Mouse (Mus musculus): Measurements from ENCODE around the gene Sspn. TPM values are rescaled to one million over a fixed set of nuclear protein-coding genes. Genes with fewer than 3 reads are reported as not detected.
A peak's percentile ranks its signal among the peaks of the same experiment; 100 is the strongest.

Sspn gene
- polyA plus RNA-seq, 1 experiment from 2014 or later, result 10.3 TPM

- Histone ChIP-seq H3K27me3 (no peaks in the 10 kb centered on the region), H3K36me3 (no peaks in the 10 kb centered on the region), H3K4me2 (no peak overlapping the region), H3K9ac (replicated peaks) (no peak overlapping the region), H3K4me3 (replicated peaks) (no peak overlapping the region), H3K9me3 (no peaks in the 10 kb centered on the region), H3K27ac (no peak overlapping the region), H3K4me1 (replicated peaks) (no peaks in the 10 kb centered on the region)
- WGBS, result 83% methylated on average over 5 of the region's 5 CpGs
- ATAC-seq (ENCODE audit: insufficient number of reproducible peaks, insufficient read depth, low FRiP score, low TSS enrichment, low read depth), result no peak
Observed at GRCm38 (mm10) chr6:145904616-145905015, 26.8 kb upstream of the Sspn start.

- H3K9me3 ChIP-seq, result no peaks in the 10 kb centered on the region
- ATAC-seq (ENCODE audit: insufficient number of reproducible peaks, insufficient read depth, low FRiP score, low TSS enrichment, low read depth), result no peak
- no peaks in the 10 kb centered on the region for H3K36me3 ChIP-seq
- no peak overlapping the region for H3K9ac ChIP-seq (replicated peaks)
- H3K4me1 ChIP-seq (replicated peaks), result no peaks in the 10 kb centered on the region
- no peak overlapping the region for H3K27ac ChIP-seq
- no peaks in the 10 kb centered on the region for H3K27me3 ChIP-seq
- no peak overlapping the region for H3K4me2 ChIP-seq
- H3K4me3 ChIP-seq (replicated peaks), result no peak overlapping the region
- WGBS, result 69% methylated on average over 7 of the region's 7 CpGs
Observed at GRCm38 (mm10) chr6:145906096-145906890, 25.1 kb upstream of the Sspn start.

GRCm38 (mm10) chr6:145909943-145910342, 21.5 kb upstream of the Sspn start:
- Histone ChIP-seq H3K9me3 (no peaks in the 10 kb centered on the region), H3K36me3 (no peaks in the 10 kb centered on the region), H3K4me3 (replicated peaks) (no peak overlapping the region), H3K27me3 (no peaks in the 10 kb centered on the region), H3K4me1 (replicated peaks) (no peaks in the 10 kb centered on the region), H3K4me2 (no peak overlapping the region), H3K9ac (replicated peaks) (no peak overlapping the region), H3K27ac (no peak overlapping the region)
- WGBS, result 65% methylated on average over 4 of the region's 4 CpGs
- no peak for ATAC-seq (ENCODE audit: insufficient number of reproducible peaks, insufficient read depth, low FRiP score, low TSS enrichment, low read depth)

- no peak overlapping the region for H3K9ac ChIP-seq (replicated peaks)
- H3K9me3 ChIP-seq, result no peaks in the 10 kb centered on the region
- 83% methylated on average over 3 of the region's 3 CpGs for WGBS
- H3K27me3 ChIP-seq, result no peaks in the 10 kb centered on the region
- H3K36me3 ChIP-seq, result no peaks in the 10 kb centered on the region
- no peak overlapping the region for H3K27ac ChIP-seq
- H3K4me2 ChIP-seq, result no peak overlapping the region
- no peaks in the 10 kb centered on the region for H3K4me1 ChIP-seq (replicated peaks)
- no peak overlapping the region for H3K4me3 ChIP-seq (replicated peaks)
- no peak for ATAC-seq (ENCODE audit: insufficient number of reproducible peaks, insufficient read depth, low FRiP score, low TSS enrichment, low read depth)
Observed at GRCm38 (mm10) chr6:145910469-145911426, 20.7 kb upstream of the Sspn start.

GRCm38 (mm10) chr6:145912232-145912631, 19.2 kb upstream of the Sspn start:
- no peak for ATAC-seq (ENCODE audit: insufficient number of reproducible peaks, insufficient read depth, low FRiP score, low TSS enrichment, low read depth)
- H3K9ac ChIP-seq (replicated peaks), result no peak overlapping the region
- H3K27me3 ChIP-seq, result no peaks in the 10 kb centered on the region

GRCm38 (mm10) chr6:145915435-145915834, 16.0 kb upstream of the Sspn start:
- ATAC-seq (ENCODE audit: insufficient number of reproducible peaks, insufficient read depth, low FRiP score, low TSS enrichment, low read depth), result no peak

More at GRCm38 (mm10) chr6:145912232-145912631, 19.2 kb upstream of the Sspn start:
- Histone ChIP-seq H3K4me3 (replicated peaks) (no peak overlapping the region), H3K4me1 (replicated peaks) (no peaks in the 10 kb centered on the region), H3K36me3 (no peaks in the 10 kb centered on the region), H3K9me3 (no peaks in the 10 kb centered on the region), H3K4me2 (no peak overlapping the region), H3K27ac (no peak overlapping the region)

GRCm38 (mm10) chr6:145916401-145916800, 15.0 kb upstream of the Sspn start:
- WGBS, result 44% methylated on average over 6 of the region's 6 CpGs
- Histone ChIP-seq H3K36me3 (no peaks in the 10 kb centered on the region), H3K27ac (no peak overlapping the region), H3K4me1 (replicated peaks) (no peaks in the 10 kb centered on the region), H3K9me3 (no peaks in the 10 kb centered on the region), H3K4me2 (no peak overlapping the region), H3K4me3 (replicated peaks) (no peak overlapping the region), H3K27me3 (no peaks in the 10 kb centered on the region), H3K9ac (replicated peaks) (no peak overlapping the region)
- no peak for ATAC-seq (ENCODE audit: insufficient number of reproducible peaks, insufficient read depth, low FRiP score, low TSS enrichment, low read depth)

More at GRCm38 (mm10) chr6:145915435-145915834, 16.0 kb upstream of the Sspn start:
- Histone ChIP-seq H3K4me3 (replicated peaks) (no peak overlapping the region), H3K27ac (no peak overlapping the region), H3K9me3 (no peaks in the 10 kb centered on the region), H3K4me1 (replicated peaks) (no peaks in the 10 kb centered on the region), H3K27me3 (no peaks in the 10 kb centered on the region), H3K9ac (replicated peaks) (no peak overlapping the region), H3K4me2 (no peak overlapping the region), H3K36me3 (no peaks in the 10 kb centered on the region)
- WGBS, result 93% methylated on average over 2 of the region's 2 CpGs

GRCm38 (mm10) chr6:145918236-145918635, 13.2 kb upstream of the Sspn start:
- H3K36me3 ChIP-seq, result no peaks in the 10 kb centered on the region
- no peak for ATAC-seq (ENCODE audit: insufficient number of reproducible peaks, insufficient read depth, low FRiP score, low TSS enrichment, low read depth)
- no peak overlapping the region for H3K4me2 ChIP-seq
- 0 out of 2 replicates have a peak, but pooled peaks cover 4% of the 10 kb centered on the region for H3K4me1 ChIP-seq (replicated peaks)
- 90% methylated on average over 5 of the region's 5 CpGs for WGBS
- H3K27ac ChIP-seq, result no peak overlapping the region
- no peaks in the 10 kb centered on the region for H3K9me3 ChIP-seq
- H3K27me3 ChIP-seq, result no peaks in the 10 kb centered on the region
- no peak overlapping the region for H3K4me3 ChIP-seq (replicated peaks)
- H3K9ac ChIP-seq (replicated peaks), result no peak overlapping the region

GRCm38 (mm10) chr6:145923594-145923993, 7.8 kb upstream of the Sspn start:
- 84% methylated on average over 6 of the region's 6 CpGs for WGBS
- no peak for ATAC-seq (ENCODE audit: insufficient number of reproducible peaks, insufficient read depth, low FRiP score, low TSS enrichment, low read depth)
- H3K27me3 ChIP-seq, result no peaks in the 10 kb centered on the region
- H3K4me2 ChIP-seq, result no peak overlapping the region
- 0 out of 2 replicates have a peak, but pooled peaks cover 4% of the 10 kb centered on the region for H3K4me1 ChIP-seq (replicated peaks)
- H3K4me3 ChIP-seq (replicated peaks), result no peak overlapping the region
- H3K9ac ChIP-seq (replicated peaks), result no peak overlapping the region
- no peaks in the 10 kb centered on the region for H3K9me3 ChIP-seq
- no peak overlapping the region for H3K27ac ChIP-seq
- no peaks in the 10 kb centered on the region for H3K36me3 ChIP-seq

- Histone ChIP-seq H3K9me3 (no peaks in the 10 kb centered on the region), H3K27me3 (no peaks in the 10 kb centered on the region), H3K4me2 (peak overlapping the region; percentile 67), H3K4me1 (replicated peaks) (peaks cover 13% of the 10 kb centered on the region), H3K4me3 (replicated peaks) (peak overlapping the region; percentile 48), H3K9ac (replicated peaks) (peak overlapping the region; percentile 81), H3K36me3 (no peaks in the 10 kb centered on the region), H3K27ac (peak overlapping the region; percentile 92)
- WGBS, result 10% methylated on average over 28 of the region's 28 CpGs
- peak; percentile 92 for ATAC-seq (ENCODE audit: insufficient number of reproducible peaks, insufficient read depth, low FRiP score, low TSS enrichment, low read depth)
Observed at GRCm38 (mm10) chr6:145934001-145934696, 2.7 kb downstream of the Sspn start.

Data from limb, embryonic 12.5 days (tissue).